Mouse (Mus musculus): ENCODE data around the gene Ralgapa2.
A peak's percentile ranks its signal among the peaks of the same experiment; 100 is the strongest.

The Ralgapa2 gene

DNA sequence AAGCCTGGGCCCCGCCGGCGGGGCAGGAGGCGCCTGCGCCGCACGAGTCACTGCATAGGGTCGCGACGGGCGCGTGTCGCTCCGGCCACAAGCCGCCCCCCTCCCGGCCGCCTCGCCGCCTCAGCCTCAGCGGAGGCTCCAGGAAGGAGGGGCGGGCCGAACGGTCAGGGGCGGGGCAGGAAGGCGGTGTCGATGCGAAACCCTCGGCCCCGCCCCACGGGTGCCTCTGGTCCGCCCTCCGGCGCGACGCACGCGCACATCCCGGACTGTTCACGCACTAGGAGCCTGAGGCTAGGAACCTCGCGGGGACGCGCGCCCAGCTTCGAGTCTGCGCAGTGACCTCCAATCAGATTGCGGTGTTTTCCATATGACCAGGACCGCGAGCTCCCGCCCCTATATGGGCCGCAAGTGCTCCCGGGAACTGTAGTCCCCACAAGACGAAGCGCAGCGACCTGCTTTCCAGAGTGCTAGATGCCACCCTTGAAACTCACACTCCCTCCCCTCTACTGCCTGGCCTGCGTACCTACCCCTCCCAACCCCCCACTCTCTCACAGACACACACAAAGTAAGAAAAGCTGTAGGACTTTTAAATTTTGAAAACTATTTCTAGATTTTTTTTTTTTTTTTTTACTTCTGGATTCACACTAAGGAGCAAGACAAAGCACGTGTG is at the start of gene Ralgapa2:
Gene Ralgapa2, minus strand, starts transcription at position 434 of the 670 bp plus-strand sequence.
- DNase-seq (ENCODE audit: low spot score) = peak; percentile 86

DNA sequence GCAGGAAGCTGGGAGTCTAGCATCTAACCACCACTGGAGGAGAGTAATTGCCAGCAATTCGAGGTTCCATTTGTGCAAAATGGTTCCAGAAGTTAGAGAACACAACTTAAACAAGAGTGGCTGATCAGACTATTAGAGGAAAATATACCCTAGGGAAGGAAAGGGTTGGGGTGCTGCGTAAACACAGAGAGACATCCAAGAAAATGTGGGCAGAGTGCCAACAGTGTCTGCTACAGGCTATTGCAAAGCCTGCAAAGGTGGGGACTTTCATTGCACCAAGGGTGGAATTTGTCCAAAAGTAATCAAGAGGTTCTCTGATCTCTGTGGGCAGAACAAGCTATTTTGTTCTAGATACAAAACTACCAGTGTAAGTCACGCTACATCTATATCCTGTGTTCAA is 49.4 kb upstream of the Ralgapa2 start:
- DNase-seq (ENCODE audit: low spot score) = no peak

GRCm38 (mm10) chr2:146560633-146561043 is 48.5 kb upstream of the Ralgapa2 start:
- no peak for DNase-seq (ENCODE audit: low spot score)

DNA sequence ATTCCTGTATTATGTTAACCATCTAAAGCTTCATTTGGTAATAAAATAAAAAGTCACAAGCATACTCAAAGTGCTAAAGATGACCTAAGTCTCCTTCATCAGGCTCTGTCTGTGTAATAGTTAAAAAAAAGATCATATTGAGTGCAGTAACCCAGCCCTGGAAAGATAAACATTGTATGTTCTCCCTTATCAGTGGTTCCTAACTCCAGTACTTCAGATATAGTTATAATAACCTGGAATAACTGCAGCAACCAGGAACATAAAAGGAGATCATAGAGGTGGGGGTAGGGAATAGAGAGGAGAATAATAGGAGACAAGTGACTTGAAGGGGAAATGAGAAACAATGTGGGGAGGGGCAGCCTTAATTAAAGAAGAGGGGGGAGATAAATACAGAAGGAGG is 44.0 kb upstream of the Ralgapa2 start:
- no peak for DNase-seq (ENCODE audit: low spot score)

- DNase-seq (ENCODE audit: low spot score) = no peak
Measured at GRCm38 (mm10) chr2:146555351-146555750, 43.2 kb upstream of the Ralgapa2 start.

DNA sequence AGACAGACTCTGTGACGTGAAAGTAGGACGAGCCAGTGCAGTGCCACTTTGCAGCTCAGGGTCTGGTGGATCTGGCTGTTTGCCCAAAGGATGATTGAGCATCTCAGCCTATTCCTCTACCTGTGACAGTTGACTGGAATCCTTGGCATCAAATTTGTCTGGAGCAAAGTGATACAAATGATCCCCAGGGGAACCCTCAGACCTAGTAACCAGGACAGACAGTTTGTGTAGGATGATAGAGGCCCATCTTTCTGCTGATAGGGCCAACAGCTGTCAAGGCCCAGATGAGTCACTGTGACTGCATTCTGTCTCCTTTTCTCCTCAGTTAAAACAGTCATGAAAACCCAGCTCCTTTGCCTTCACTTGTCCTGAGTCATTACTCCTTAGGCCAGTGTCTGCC is 41.6 kb upstream of the Ralgapa2 start:
- no peak for DNase-seq (ENCODE audit: low spot score)

- no peak for DNase-seq (ENCODE audit: low spot score)
Measured at GRCm38 (mm10) chr2:146551818-146552217, 39.7 kb upstream of the Ralgapa2 start.

- DNase-seq (ENCODE audit: low spot score) = no peak
Measured at GRCm38 (mm10) chr2:146549111-146549776, 37.1 kb upstream of the Ralgapa2 start.

GRCm38 (mm10) chr2:146544155-146544814 is 32.1 kb upstream of the Ralgapa2 start:
- DNase-seq (ENCODE audit: low spot score) = no peak

DNA sequence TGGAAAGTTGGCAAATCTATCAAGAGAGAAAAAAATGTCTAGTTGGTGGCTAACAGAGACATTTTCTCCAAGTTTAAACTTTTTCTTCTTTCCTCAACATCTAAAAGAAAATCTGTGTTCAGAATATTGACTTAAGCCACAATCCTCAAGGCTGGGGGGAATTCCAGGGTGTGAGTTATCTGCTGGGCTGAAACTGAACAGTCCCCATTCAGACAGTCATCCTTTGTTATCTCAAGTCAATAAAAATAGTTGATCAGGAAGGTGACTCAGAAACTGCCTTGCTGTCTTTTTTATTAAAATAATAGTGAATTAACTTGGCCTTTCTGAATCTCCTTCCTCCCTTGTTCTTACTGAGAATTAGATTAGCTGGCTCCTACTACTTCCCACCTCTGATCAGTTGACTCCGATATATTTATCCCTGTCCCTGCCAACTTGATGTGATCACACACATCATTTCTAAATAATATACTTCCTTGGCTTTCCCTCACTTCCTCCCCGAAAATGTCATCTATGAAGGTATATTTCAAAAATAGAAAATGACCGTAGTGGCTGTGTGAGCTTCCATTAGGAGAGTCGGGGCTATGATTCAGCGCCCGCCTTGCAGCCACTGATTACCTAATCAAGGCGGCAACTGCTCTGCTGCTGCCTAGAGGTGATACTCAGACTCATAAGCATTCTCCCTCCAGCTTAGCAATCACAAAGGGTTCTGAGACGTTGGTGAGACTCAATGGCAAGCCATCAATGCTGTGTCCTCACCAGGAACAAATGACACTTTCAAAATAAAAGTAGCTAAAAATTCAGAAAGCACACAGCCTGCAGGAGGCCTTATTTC is 21.2 kb upstream of the Ralgapa2 start:
- DNase-seq (ENCODE audit: low spot score) = no peak

GRCm38 (mm10) chr2:146532493-146532892 is 20.3 kb upstream of the Ralgapa2 start:
- no peak for DNase-seq (ENCODE audit: low spot score)

DNA sequence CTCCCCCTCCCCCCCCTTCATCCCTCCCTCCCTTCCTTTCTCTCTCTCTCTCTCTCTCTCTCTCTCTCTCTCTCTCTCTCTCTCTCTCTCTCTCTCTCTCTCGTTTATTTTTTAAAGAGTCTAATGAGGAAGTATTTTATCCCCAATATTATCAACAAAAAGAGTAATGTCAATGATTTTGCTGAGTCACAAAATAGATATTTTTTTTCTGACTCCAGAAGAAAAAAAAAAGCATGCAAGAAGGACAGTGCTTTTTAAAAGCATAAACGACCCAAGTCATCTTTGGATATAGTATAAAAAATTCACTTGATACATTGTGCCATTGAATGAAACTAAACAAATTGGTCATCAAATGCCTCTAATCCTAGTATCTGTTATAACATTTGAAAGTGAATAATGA is 13.3 kb upstream of the Ralgapa2 start:
- no peak for DNase-seq (ENCODE audit: low spot score)

GRCm38 (mm10) chr2:146524685-146525415 is 12.7 kb upstream of the Ralgapa2 start:
- DNase-seq (ENCODE audit: low spot score) = no peak

DNA sequence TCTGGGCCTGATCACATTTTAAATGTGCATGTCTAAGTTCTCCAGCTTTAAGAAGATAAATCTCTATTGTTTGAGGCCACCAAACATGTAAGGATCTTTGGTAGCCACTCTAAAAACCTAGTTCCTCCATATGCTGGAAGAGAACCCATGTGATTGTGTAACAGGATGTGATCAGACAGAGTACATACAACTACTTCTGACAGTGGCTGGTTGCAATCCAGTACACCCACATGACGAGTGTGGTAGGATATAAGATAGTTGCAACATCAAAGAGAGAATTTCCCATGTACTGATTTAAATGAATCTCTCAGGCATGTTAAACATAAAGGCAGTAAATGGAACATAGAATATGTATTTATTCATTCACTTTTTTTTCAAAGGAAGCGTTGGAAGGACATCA is 4.8 kb upstream of the Ralgapa2 start:
- DNase-seq (ENCODE audit: low spot score) = no peak

GRCm38 (mm10) chr2:146515081-146515480 is 2.9 kb upstream of the Ralgapa2 start:
- no peak for DNase-seq (ENCODE audit: low spot score)

- DNase-seq (ENCODE audit: low spot score) = no peak
Measured at GRCm38 (mm10) chr2:146512581-146512920, 407 bp upstream of the Ralgapa2 start.

- DNase-seq (ENCODE audit: low spot score) = no peak
Measured at GRCm38 (mm10) chr2:146511401-146511865, 711 bp downstream of the Ralgapa2 start.

DNA sequence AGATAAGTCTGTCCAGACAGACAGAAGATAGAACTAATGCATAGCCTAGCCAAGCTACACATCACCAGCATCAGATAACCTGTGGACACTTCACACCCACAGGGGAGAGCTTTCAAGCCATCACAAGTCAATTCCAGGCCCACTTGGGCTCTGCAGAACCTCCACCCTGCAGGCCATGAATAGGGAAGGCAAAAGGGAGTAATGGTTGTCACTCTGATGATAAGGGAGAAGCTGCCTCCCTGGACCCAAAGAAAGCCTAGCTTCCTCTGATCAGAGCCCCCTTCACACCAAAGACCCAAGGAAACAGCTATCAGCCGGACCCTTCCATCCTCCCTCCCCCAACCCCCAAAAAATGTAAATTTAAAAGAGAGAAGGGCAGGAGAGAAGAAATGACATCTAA is 1.4 kb downstream of the Ralgapa2 start:
- no peak for DNase-seq (ENCODE audit: low spot score)

GRCm38 (mm10) chr2:146502578-146503311 is 9.4 kb downstream of the Ralgapa2 start:
- DNase-seq (ENCODE audit: low spot score) = no peak

GRCm38 (mm10) chr2:146500067-146500466 is 12.1 kb downstream of the Ralgapa2 start:
- DNase-seq (ENCODE audit: low spot score) = no peak

DNA sequence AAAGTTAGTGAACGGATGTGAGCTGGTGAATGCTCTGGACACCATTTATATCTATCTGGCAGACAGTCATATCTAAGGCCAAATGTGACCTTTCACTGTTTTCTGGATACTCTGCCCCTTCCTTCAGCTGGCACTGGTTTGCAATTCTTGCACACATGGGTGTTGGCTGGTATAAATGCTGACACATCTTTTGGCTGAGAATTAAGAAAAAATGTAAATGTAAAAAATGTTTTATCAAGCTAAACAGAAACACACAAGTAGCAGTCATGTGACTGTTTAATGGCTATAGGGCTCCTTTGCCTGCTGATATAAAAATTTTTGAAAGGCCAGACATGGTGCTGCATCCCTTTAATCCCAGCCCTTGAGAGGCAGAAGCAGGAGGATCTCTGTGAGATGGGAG is 13.0 kb downstream of the Ralgapa2 start:
- no peak for DNase-seq (ENCODE audit: low spot score)

All from ovary, postnatal 10 days (tissue).